Mouse (Mus musculus): ENCODE data around the gene Snx27.

DNA sequence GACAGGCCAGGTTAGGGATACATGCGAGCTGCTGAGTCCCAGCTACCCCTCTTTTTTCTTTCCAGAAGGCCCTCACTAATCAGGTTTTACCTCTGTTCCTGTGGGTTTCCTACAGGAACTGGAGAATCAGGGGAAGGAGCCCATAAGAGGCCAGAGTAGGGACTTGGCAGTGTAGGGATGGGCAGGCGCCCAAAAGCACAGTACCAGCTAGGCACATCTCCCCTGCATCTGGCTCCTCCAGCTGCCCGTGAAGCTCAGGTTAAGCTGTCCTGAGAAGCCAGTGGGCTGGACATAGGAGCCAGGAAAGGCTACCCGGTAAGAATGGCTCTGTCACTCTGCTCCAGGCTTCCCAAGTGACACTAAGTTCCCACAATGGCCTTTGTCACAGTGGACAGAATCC, 101.1 kb downstream of the Snx27 start:
- TF ChIP-seq CTCF (IDR thresholded peaks at IDR 0.05) (no peak), EP300 (IDR thresholded peaks at IDR 0.05) (no peak)

All from lung, postnatal 0 days (tissue).